Mouse (Mus musculus): ENCODE results near the gene Afg1l.

Gene Afg1l

GRCm38 (mm10) chr10:42478341-42478720 is at the start of gene Afg1l:
Afg1l (minus strand) TSS chr10:42478565.
- peak; percentile 94 for DNase-seq (ENCODE audit: low spot score)

- DNase-seq (ENCODE audit: low spot score): no peak
Measured at GRCm38 (mm10) chr10:42525682-42526081, 47.3 kb upstream of the Afg1l start.

DNA sequence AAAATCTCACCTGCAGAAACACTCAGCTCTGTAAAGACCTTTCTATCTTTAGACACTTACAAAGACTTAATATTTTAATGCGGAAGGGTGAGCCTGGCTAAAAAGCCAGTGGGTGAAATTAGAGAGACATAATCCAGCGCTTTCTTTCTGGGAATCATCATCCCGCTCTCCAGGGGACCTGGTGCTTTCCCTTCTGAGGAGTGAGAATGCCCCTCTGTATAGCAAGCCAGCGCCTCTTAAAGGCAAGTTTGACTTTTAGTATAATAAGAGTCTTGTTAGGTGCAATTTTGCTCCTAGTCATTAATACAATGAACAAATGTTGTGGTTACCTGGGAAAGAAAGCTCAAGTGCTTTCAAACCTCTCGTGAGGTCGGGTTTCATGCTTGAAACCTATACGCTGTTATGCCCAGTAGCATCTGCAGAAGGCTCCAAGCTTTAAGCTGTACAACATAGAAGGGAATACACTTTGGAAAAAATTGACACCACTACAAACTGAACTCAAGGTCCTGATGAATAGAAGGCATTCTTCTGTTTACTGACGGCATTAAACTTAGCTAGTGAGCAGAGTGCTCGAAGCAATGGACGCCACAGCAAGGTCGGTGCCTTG is 45.3 kb upstream of the Afg1l start:
- no peak for DNase-seq (ENCODE audit: low spot score)

DNA sequence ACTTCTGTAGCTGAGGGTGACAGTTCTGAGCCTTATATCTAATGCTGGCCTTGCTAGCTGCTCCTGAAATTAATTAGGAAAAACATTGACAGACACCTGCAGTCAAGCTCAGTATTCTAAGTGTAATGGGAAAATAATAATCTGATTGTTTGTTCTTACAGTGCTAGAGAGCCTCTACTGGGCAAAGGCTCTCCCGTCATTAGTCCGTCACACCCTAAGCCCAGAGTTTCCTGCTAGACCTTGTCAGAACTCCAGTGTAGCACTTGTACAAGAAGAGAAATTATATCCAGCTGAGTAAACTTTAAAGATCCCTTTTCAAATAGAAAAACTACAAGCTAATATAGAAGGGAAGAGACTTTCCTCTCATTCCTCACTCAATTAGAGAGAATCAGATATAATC is 44.5 kb upstream of the Afg1l start:
- no peak for DNase-seq (ENCODE audit: low spot score)

- no peak for DNase-seq (ENCODE audit: low spot score)
Measured at GRCm38 (mm10) chr10:42521315-42521981, 43.1 kb upstream of the Afg1l start.

DNA sequence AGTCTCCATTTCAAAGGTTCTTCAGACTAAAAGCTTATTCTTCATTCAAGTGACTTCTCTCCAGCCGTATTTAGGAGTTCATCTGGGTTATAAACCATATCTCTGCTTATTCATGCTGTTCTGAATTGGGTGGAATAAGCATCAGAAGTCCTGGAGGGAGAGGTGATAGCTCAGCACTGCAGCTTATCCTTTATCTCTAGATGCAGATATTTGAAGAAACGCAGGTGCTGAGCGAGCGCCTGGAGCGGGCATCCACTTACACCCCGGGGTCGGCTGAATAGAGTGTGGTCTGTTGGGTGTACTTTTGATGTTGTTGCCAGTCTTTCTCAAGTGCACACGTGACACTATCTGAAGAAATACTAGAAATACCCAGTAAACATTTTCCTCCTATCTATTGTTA is 40.0 kb upstream of the Afg1l start:
- no peak for DNase-seq (ENCODE audit: low spot score)

DNA sequence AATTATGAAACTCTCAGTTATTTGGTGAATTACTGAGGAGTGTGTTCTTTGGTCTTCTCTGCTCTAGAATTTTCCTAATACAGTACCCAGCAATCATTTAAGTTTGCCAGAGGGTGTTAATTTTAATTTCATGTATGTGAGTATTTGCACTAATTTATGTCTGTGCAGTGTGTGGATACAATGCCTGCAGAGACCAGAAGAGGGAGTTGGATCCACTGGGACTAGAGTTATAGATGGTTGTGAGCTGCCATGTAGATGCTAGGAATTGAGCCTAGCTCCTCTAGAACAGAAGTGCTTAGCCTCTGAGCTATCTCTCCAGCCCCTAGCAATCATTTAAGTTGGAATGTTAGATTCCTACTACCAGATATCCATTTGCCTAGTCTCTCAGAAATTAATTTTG is 35.8 kb upstream of the Afg1l start:
- DNase-seq (ENCODE audit: low spot score): no peak

DNA sequence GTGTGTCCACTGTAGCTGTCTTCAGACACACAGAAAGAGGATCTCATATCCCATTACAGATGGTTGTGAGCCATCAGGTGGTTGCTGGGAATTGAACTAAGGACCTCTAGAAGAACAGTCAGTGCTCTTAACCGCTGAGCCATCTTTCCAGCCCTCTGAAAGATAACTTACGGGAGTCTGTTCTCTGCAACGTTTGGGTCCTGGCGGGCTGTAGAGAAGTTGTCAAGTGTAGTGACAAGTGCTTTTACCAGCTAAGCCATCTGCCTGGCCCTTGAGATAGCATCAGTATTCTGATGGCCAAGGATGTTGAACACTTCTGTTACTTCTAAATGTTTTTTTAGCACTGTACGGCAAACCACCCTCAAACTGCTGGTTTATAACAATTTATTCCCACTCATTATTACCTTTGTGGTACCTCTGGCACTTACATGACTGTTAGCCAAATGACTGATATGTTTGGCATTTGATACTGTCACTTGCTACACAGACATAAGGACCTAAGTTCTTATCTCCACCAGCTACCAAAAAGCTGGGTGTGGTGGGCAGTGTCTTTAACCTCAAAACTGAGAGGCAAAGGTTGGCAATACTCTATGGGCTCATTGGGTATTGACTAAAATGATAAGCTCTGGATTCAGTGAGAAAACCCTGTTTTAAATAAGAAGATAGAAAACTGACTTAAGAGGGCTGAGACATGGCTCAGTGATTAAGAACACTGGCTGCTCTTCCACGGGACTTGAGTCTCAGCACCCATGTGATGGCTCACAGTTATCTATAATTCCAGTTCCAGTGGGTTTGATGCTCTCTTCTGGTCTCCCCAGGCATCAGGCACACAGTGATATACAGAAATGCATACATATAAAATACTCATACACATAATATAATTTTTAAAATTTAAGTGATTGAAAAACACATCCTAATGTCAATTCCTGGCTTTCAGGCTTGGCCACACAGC is 33.1 kb upstream of the Afg1l start:
- peak; percentile 71 for DNase-seq (ENCODE audit: low spot score)

GRCm38 (mm10) chr10:42510141-42510540 is 31.8 kb upstream of the Afg1l start:
- DNase-seq (ENCODE audit: low spot score): no peak

GRCm38 (mm10) chr10:42504096-42504710 is 25.8 kb upstream of the Afg1l start:
- no peak for DNase-seq (ENCODE audit: low spot score)

DNA sequence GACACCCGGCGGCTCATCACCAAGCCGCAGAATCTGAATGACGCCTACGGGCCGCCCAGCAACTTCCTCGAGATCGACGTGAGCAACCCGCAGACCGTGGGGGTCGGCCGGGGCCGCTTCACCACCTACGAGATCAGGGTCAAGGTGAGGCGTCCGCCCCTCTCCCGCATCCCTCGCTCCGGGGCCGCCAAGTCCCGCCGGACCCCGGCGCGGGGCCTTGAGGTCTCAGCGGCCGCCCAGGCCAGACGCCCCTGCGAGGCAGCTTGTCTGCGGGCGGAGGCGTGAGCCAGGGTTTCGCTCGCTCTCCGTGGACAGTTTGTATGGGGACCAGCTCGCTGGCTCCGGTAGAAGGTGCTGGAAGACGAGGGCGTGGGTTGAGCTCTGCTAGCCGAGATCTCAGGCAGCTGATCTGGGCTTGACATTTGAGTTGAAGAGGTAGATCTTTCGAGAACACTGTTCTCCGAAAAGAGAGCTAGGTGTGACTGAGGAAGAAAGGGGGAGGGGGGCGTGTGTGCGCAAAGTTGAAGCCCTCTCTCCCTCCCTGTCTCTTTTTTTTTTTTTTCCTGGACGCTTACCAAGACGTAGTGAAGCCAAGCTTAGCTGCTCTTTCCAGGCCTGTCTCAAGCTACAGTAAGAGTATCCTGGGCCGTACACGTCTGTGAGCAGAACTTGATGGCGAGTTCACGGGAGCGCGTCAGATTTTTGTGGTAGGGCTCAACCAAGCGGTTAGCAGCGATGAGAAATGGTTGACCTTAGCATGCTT is 24.2 kb upstream of the Afg1l start:
- no peak for DNase-seq (ENCODE audit: low spot score)

DNA sequence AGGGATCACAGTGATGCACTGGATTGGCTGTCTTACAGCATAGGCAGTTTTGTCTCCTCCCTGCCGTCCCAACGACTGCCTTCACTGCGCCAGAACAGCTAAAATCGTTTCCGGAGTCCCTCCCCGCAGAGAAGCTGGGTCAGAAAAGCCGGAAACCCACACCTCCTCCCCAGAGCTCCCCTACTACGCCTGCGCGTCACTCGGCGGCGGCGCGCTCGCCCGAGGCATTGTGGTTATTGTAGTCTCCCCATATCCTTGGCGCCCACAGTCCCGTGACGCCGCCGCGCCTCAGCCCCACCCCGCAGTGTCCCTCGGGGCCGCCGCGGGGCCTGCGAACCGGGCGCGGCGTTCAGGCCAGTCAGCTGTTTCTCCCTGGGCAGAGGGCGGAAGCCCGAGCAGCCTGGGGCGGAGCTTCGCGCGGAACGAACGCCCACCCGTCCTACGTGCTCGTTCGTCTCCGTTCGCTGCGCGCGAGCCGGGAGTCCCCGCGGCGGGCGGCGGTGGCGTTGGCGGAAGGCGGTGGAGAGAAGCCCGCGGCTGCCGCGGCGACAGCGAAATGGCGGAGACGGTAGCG is 23.5 kb upstream of the Afg1l start, which contains the start of gene Snx3:
TSS of gene Snx3 (plus strand) at position 256 of the 574 bp plus-strand sequence.
- DNase-seq (ENCODE audit: low spot score): peak; percentile 97

GRCm38 (mm10) chr10:42501161-42501560 is 22.8 kb upstream of the Afg1l start:
- no peak for DNase-seq (ENCODE audit: low spot score)

GRCm38 (mm10) chr10:42500611-42501010 is 22.2 kb upstream of the Afg1l start:
- DNase-seq (ENCODE audit: low spot score): no peak

DNA sequence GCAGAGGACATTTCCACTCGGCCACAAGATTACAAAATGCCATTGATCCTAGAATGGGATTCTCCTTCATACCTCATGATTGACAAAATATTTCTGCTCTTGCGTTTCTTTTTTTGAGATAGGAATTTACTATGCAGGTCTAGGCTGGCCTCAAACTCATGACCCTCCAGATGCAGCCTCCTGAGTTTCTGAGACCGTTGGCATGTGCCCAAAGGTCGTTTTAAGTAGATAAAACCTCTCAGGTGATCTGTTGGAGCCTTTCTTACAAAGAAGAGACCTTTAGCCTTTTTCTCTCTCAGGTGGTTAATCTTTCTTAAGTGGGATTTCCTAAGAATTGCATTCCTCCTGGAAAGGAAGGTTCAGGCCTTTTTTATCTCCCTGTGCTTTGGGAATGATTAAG is 14.6 kb upstream of the Afg1l start:
- no peak for DNase-seq (ENCODE audit: low spot score)

DNA sequence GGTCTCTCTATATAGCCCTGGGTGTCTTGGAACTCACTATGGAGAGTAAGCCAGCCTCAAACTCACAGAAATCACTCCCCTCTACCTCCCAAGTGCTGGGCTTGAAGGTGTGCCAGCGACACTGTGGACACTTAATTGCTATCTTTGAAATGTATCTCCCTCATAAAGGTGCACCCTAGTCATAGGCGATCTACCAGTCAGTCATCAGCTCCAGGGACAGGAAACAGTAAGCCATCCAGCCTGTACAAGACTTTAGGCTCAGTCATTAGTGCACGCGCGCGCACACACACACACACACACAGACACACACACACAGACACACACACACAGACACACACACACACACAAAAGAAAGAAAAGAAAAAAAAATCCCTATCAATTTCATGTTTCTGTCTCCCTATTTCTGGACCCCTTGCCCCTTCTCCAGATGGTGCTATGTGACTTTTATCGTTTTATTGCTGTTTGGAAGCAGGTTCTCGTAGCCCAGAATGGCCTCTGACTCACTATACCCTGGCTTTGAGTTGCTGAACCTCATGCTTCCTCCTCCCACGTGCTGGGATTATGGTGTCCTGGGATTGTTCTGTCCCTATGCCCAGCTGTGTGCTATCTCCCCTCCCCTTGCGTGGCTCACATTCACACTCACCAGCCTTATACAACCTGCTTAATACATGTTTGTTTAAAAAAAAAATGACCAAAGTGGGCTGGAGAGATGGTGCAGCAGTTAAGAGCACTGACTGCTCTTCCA is 13.8 kb upstream of the Afg1l start:
- no peak for DNase-seq (ENCODE audit: low spot score)

DNA sequence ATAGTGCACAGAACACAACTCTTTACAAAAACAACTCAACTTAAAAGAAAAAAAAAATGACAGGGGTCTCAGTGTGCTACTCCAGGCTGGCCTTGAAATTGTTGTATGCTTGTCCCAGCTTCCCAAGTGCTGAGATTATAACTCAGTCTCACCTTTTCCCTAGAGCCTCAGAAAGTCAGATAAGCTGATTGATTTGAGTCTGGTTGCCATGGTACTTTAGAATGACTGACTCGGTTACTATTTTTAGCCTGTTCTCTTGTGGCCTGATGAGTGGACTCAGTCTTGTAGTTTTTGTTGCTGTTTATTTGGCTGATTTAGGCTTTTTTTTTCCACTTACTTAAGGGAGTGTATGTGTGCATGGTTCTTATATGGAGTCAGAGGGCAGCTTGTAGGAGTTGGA is 12.8 kb upstream of the Afg1l start:
- no peak for DNase-seq (ENCODE audit: low spot score)

DNA sequence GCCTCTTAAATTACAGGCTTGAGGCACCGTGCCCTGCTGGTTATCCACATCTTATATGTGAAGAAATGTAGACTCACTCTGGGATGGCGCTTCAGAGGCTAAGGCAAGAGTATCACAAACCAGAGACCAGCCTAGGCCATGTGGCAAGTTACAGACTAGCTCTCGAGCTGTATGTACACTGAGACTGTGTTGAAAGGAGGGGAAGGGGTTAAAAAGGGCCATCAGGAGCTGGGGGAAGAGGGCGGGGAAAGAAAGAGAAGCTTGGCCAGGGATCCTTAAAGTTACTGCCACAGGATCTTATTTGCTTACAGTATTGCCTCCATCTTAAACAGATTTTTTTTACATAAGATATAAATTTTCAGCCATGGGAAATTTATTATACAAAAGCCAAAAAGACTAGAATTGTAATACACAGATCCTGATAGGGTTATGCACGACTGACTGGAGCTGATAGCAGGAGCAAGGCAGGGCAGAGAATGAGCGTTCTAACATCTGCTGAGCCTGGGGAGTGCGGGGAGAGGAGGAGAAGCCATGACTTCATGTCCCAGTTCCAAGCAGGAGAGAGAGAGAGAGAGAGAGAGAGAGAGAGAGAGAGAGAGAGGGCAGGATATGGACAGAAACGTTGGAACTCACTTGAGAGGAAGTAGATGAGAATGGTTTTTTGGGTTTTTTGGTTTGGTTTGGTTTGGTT is 10.4 kb upstream of the Afg1l start:
- DNase-seq (ENCODE audit: low spot score): no peak

DNA sequence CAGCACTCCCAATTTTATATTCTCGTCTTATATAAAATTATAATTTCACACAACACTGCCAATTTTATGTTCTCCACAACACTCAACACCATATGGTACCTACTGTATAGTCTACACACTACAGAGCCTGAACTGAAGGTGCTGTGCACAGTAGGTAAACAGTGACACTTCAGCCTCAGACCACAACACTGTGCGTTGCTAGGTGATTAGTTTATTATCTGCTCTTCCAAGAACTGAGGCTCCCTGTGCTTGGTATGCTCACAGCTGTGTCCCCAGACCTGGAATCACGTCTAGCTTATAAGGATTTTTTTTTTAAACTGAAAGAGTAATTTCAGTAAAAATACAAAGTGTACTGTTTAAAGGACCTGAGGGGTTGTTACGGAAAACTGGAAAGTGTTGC is 2.4 kb upstream of the Afg1l start:
- DNase-seq (ENCODE audit: low spot score): peak; percentile 58

Measured in c-Kit-positive CD71-positive TER-119-positive erythroid progenitor cells, embryonic 14.5 days (primary cell).